In the genomic region with DNA sequence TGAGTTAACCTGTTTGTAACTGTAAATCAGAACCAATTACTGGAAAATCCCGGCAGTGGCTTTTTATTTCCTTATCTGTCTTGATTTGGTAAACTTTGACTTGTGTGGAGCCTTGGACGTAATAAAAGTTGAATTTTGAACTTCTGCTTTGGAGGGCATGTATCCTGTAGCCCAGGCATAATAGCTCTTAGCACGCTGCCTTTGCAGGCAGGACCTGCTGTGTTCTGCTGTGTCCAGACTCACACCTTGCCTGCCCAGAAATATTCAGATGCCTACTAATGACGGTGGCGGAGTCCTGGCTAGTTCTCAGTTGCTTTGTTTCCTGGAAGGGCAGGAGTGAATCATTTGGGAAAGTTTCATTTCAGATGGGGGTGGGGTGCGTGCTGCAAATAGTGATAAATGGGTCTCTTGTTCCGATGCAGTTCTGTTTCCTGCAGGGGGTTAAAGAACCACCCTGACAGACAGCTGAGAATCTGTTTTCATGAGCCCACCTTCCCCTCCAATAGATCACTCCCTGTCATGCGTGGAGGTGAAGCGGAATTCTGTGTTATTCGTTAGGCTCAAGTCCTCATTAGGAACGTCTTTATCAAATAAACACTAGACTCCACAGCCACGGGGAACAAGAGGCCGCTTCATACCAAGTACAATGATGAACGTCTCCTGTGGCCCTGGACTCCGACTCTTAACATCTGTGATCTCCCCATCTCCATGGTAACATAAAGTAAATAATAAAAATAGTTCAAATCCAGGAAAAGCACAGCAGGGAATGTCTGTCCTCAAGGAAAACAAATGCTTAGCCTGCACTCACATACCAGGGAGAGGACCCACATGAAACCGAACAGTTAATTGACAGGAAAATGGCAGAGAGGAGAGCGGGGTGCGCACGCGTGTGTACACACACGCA, we compare ENCODE assay signal across 8 mouse cellular contexts. TPM values are rescaled to one million over a fixed set of nuclear protein-coding genes. Genes with fewer than 3 reads are reported as not detected.
A peak's percentile ranks its signal among the peaks of the same experiment; 100 is the strongest.
DNase-seq lines count a peak whose midpoint lies in the region; ATAC-seq and TF ChIP-seq lines count a peak whose summit lies in the region.

No protein-coding gene starts in this region.

- no peaks in the 10 kb centered on the region for H3K36me3 ChIP-seq in hindbrain, embryonic 10.5 days
- H3K36me3 ChIP-seq in limb, embryonic 14.5 days (ENCODE audit: control insufficient read depth, insufficient read depth, low read length): no peaks in the 10 kb centered on the region

- no peaks in the 10 kb centered on the region for H3K27me3 ChIP-seq in hindbrain, embryonic 10.5 days (ENCODE audit: insufficient read depth, poor library complexity, severe bottlenecking)
- no peaks in the 10 kb centered on the region for H3K27me3 ChIP-seq in limb, embryonic 14.5 days (ENCODE audit: control insufficient read depth, insufficient read depth, low read length)

- peak; percentile 78 for ATAC-seq in limb, embryonic 14.5 days (ENCODE audit: low FRiP score, low read depth)
- ATAC-seq in megakaryocyte, adult 5-6 weeks (ENCODE audit: poor library complexity, severe bottlenecking): no peak

- WGBS in hindbrain, embryonic 10.5 days: 67% methylated on average over 21 of the region's 21 CpGs
- 43% methylated on average over 21 of the region's 21 CpGs for WGBS in limb, embryonic 14.5 days

- H3K4me1 ChIP-seq in hindbrain, embryonic 10.5 days (replicated peaks): peaks cover 14% of the 10 kb centered on the region
- peaks cover 18% of the 10 kb centered on the region for H3K4me1 ChIP-seq in limb, embryonic 14.5 days (ENCODE audit: control insufficient read depth, insufficient read depth, low read length)

- DNase-seq in adrenal gland, adult (ENCODE audit: inconsistent age in 2 of 2, low spot score in 1 of 2): peak; percentile 33 to 84
- DNase-seq in adrenal gland, postnatal 25 days: no peak
- DNase-seq in adrenal gland, adult 8-10 months: peak; percentile 26
- DNase-seq in hindbrain, embryonic 10.5 days (ENCODE audit: low spot score): peak; percentile 23
- DNase-seq in limb, embryonic 14.5 days (ENCODE audit: low spot score): peak; percentile 19
- no peak for DNase-seq in gastrocnemius, adult 8-10 months (ENCODE audit: low spot score in 2 of 2)
- DNase-seq in cerebellum, adult 11 months: no peak

- no peaks in the 10 kb centered on the region for H3K9me3 ChIP-seq in hindbrain, embryonic 10.5 days
- H3K9me3 ChIP-seq in limb, embryonic 14.5 days (ENCODE audit: control insufficient read depth, low read length): no peaks in the 10 kb centered on the region

- H3K4me3 ChIP-seq in hindbrain, embryonic 10.5 days: no peak overlapping the region
- no peak overlapping the region for H3K4me3 ChIP-seq in limb, embryonic 14.5 days (replicated peaks; ENCODE audit: low read length)

- 0 out of 2 replicates have a peak overlapping the region, but pooled peaks have one; percentile 10 for H3K4me2 ChIP-seq in limb, embryonic 14.5 days (replicated peaks; ENCODE audit: low read depth, low read length, severe bottlenecking)

- no peak for TF ChIP-seq POLR2A in limb, embryonic 14.5 days (IDR thresholded peaks at IDR 0.05; ENCODE audit: borderline replicate concordance, extremely low read depth, insufficient read depth, insufficient read length)

- 0 out of 2 replicates have a peak overlapping the region, but pooled peaks have one; percentile 40 for H3K27ac ChIP-seq in hindbrain, embryonic 10.5 days
- no peak overlapping the region for H3K27ac ChIP-seq in limb, embryonic 14.5 days (replicated peaks; ENCODE audit: low read depth, low read length)

- no peak overlapping the region for H3K9ac ChIP-seq in limb, embryonic 14.5 days (ENCODE audit: low read depth, low read length, severe bottlenecking)

RNA-seq across cellular contexts. Expression of a gene that starts 54.7 kb away (rescaled TPM):
- 58.7 and 73.2 TPM in 2 replicates for total RNA-seq in adrenal gland, postnatal 25 days (2021)
- total RNA-seq in adrenal gland, adult 8-10 months (2022): 10 to 100 TPM; 62.2 to 88.3 (median 71.2) TPM
- 117 and 144 TPM in 2 replicates for polyA plus RNA-seq in hindbrain, embryonic 10.5 days (2016; fragmentation: Nextera tagmentation; extraction: Ambion mirVana)
- 104 and 127 TPM in 2 replicates for polyA plus RNA-seq in limb, embryonic 14.5 days (2012; rRNA removed)
- polyA plus RNA-seq in limb, embryonic 14.5 days (2014; fragmentation: Nextera tagmentation; extraction: Ambion mirVana): 231 and 262 TPM in 2 replicates
- 10 to 100 TPM; 11.5 to 27.6 (median 19.1) TPM for total RNA-seq in gastrocnemius, adult 8-10 months (2022)
- 0.09 and 0.47 TPM in 2 replicates for total RNA-seq in megakaryocyte, adult 5-6 weeks (2015)
- 0.08 TPM in 1 of 2 replicates, not detected in the other for total RNA-seq in megakaryocyte, adult 5-6 weeks (2017)

Comparison
In these comparisons a context has a peak if more than half of its experiments do, and no peak if none do; other contexts are left out.
1. DNase-seq: peak in adrenal gland, adult (2 of 2), adrenal gland, adult 8-10 months (single experiment), hindbrain, embryonic 10.5 days (single experiment) and limb, embryonic 14.5 days (single experiment); none in adrenal gland, postnatal 25 days (single experiment), gastrocnemius, adult 8-10 months (0 of 2) and cerebellum, adult 11 months (single experiment).
2. RNA of a gene that starts 54.7 kb away (total RNA-seq): 62.2 to 88.3 TPM in adrenal gland, adult 8-10 months, 58.7 to 73.2 TPM in adrenal gland, postnatal 25 days and 11.5 to 27.6 TPM in gastrocnemius, adult 8-10 months; 0.08 to 0.47 TPM in megakaryocyte, adult 5-6 weeks; every median in the first group is over 4 times any median in the second.